Mouse (Mus musculus): ENCODE measurements around the gene Asl.

DNA sequence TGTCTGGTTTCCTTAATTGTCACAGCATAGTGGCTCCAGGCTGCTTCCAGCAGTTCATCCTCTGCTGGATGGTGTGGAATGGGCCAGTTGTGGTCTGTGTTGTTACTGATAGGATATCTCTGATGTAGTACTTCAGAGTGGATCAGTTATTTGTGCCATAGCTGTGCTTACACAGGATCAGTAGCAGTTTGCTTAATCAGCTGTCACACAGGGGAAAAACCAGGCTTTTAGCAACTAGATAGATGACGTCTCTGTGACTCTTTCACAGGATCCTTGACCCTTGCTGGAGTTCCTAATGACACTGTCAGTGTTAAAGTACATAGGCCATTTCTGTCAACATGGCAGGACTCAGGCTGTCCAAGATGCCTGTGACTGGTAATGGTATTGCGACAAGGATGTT lies 4.8 kb upstream of the Asl start:
- TF ChIP-seq CTCF (IDR thresholded peaks at IDR 0.05) (no peak), POLR2A (IDR thresholded peaks at IDR 0.05; ENCODE audit: insufficient read depth, low read depth, low read length) (no peak), EP300 (IDR thresholded peaks at IDR 0.05; ENCODE audit: insufficient read depth, low read depth, low read length) (no peak)

Measured in heart, adult 2 months (tissue).